Mouse (Mus musculus): ENCODE results near the gene Cbr1.
A peak's percentile ranks its signal among the peaks of the same experiment; 100 is the strongest.
"Not testable (repeated sequence)": the region's sequence is repeated elsewhere in the genome, so short reads cannot be mapped to it uniquely, and the experiment has no call there.

The Cbr1 gene

DNA sequence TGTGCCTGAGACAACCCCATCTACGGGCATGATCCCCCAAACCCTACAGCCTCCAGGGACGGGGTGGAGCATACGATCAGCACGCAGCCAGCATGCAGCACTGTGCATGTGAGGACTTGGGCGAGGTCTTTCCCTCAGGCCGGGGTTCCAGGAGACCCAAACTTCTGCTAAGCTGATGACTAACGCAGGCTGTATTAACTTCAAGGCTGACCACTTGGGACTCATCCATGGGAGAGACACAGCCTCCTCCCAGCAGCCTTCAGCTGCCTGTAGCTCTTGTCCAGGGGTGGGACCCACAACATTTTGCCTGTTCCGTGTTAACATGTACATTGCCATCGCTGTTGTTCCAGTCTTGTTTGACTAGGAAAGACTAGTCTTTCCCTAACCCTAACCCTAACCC lies 8.1 kb upstream of the Cbr1 start:
- DNase-seq (ENCODE audit: low read depth, low spot score) = no peak

DNA sequence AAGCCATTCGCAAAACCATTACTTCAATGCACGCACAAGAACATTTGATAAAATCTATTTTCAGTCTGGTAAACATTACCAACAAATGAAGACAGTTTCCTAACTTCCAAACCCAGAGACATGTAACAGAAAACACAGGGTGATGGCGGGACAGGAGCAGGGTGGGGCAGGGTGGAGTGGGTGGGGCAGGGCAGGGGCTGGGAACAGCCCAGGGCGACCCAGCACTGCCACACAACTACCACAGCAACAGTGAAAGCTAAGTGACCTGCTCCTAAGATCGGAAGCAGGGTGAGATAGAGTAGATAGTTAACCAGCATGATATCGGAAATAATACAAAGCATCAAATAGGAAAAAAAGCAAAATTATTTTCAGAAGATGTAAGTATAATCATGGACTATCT lies 6.2 kb upstream of the Cbr1 start:
- no peak for DNase-seq (ENCODE audit: low read depth, low spot score)

DNA sequence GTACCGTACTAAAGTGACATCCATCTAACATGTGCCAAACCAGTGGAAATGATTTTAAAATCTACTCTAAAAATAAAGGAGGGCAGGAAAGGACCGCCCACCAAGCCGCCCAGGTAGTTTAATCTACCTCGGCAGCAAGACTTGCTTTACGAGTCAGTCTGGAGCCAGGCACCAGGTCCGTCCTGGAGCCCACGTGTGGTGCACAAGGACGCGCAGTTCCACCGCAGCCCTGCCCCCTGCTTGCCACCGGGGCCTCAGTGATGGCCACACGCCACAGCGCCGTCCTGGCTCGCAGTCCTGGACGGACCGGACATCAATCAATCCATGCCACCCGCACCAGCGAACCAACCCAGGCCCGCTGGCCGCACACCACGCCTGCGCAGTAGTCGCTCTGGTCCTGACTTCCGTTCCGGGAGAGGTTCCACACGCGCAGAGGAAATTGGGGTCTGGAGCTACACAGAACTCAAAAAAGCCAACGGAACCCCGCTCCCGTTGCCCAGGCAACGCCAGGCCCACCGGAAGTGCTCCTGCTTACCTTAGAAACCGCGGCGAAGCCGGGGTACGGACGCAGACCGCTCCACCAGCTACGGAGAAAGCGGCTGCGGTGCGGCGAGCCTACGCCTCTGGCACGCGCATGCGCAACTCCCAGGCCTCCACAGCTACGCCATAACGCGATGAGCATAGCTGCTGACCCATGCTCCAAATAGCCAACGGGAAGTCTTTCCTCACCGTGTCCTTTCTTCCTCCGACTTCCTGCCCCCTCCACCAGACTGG lies 2.0 kb upstream of the Cbr1 start, which contains the start of gene Setd4:
Gene Setd4 (minus strand): TSS at position 625 of the 774 bp plus-strand sequence.
- DNase-seq (ENCODE audit: low read depth, low spot score) = peak; percentile 90

DNA sequence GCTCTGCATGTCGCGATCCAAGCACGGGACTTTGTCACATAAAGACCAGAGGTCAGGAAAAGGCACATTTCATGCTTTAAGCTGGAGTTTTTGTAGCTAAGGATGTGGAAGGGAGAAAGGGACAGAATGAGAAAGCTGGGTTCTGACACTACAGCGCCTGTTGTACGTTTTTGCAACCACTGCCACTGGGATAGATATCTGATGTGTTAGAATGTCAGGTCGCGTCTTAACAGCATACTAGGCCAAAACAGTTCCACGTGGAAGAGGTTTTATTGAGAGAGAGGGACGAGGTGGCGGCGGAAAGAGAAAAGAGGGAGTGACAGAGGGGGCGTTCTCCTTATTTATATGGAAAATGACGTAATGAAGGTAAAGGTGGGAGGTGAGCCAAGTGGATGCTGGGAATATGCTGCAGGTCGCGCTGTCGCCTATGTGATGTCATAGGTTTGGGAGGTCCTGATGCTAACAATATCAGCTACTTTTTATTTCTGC lies 1.1 kb upstream of the Cbr1 start:
- DNase-seq (ENCODE audit: low read depth, low spot score) = peak; percentile 19

DNA sequence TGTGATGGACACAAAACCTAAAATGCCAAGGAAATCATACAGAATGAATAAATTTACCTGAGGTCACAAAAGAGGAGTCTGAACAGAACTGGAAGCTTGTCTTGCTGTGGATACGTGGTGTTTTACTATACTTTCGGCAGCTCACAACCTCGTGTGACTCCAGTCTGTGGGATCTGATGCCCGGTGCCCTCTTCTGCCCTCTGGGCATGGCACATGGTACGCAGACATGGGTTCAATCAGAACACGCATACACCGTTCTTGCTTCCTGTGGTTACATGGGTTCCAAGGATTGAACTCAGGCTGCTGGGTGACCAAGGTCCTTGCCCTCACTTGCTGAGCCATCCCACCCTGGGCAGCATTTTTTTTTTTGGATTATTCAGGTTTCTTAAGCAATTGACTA lies 493 bp downstream of the Cbr1 start:
- DNase-seq (ENCODE audit: low read depth, low spot score) = no peak

DNA sequence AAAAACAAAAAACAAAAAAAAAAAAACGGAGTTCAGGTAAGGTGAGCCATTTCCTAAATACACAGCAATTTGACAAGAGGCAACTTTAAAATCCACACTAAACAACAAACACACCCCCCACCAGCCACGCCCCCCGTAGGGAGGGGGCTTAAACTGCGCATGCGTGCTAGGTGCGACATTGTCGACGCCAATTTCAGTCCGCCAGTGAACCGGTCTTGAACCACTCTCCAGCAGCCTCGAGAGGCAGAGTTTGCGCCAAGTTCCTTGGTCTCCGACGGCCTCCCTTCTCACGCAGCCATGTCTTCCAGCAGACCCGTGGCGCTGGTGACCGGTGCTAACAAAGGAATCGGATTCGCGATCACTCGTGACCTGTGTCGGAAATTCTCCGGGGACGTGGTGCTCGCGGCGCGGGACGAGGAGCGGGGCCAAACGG lies 2.0 kb downstream of the Cbr1 start:
- DNase-seq (ENCODE audit: low read depth, low spot score) = peak; percentile 91

DNA sequence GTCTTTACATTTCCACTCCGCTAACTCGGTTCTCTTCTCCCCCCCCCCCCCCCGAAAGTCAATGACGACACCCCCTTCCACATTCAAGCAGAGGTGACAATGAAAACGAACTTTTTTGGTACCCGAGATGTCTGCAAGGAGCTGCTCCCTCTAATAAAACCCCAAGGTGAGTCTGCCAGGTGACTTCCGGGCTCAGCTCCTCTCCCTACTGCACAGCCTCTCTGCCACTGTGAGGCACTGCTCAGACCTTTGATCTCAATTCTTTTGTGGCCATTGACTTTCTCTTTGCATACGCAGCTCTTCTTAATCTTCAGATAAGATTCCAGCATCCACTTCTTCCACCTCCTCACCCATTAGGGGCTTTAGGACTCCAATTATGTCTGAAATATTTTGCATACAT lies 3.1 kb downstream of the Cbr1 start:
- peak; percentile 44 for DNase-seq (ENCODE audit: low read depth, low spot score)

DNA sequence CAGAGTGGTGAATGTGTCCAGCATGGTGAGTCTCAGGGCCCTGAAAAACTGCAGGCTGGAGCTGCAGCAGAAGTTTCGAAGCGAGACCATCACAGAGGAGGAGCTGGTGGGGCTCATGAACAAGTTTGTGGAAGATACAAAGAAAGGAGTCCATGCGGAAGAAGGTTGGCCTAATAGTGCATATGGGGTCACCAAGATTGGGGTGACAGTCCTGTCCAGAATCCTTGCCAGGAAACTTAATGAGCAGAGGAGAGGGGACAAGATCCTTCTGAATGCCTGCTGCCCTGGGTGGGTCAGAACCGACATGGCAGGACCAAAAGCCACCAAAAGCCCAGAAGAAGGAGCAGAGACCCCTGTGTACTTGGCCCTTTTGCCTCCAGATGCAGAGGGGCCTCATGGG lies 4.1 kb downstream of the Cbr1 start:
- no peak for DNase-seq (ENCODE audit: low read depth, low spot score)

DNA sequence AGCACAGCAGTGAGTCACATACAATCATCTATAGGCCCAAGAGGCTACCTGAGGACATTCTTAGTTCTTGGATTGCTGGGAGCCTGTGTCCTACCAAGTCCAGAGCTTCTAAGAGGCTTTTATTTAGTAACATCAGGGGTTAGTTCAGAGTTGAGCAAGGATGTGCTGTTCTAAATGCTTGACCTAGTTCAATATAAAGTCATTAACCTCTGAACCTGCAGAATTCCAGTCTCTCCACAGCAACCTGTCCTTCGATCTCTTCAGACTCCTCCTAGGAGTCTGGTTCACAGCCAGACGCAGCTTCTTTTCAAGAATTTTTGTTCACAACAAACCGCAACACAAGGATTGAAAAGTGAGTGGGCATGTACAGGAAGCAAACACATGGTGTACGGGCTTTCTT lies 5.3 kb downstream of the Cbr1 start:
- no peak for DNase-seq (ENCODE audit: low read depth, low spot score)

DNA sequence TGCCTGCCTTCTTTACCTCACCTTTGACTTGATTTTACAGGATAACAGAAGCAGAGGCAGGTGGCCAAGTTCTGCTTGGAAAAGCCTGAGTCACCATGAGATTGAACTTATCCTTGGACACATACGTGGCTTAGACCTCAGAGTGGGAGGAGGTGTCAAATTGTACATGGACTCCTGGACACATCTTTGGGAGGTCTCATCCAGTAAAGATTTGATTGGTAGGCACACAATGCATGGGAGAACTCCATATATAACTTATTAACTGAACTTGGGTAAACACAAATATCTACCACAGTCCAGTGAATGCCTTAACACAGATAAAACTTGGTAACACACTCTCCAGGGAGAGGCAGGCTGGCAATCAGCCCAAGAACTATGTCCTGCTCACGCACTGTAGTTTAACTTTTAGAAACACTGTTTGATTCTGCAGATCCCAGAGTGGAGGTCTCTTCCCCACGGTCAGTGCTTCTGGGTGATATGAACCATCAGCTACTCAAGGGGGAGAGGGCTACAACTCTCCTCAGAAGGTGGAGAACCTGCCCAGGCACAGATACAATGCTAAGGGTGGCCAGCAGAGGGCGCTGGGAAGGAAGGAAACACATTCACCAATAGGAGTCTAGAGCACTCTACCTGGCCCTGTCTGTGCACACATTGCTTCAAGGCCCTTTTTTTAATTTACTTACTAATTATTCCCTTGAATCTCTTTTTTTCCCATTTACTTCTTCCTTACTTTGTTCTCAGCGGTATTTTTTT lies 9.6 kb downstream of the Cbr1 start:
- peak; percentile 68 for DNase-seq (ENCODE audit: low read depth, low spot score)

DNA sequence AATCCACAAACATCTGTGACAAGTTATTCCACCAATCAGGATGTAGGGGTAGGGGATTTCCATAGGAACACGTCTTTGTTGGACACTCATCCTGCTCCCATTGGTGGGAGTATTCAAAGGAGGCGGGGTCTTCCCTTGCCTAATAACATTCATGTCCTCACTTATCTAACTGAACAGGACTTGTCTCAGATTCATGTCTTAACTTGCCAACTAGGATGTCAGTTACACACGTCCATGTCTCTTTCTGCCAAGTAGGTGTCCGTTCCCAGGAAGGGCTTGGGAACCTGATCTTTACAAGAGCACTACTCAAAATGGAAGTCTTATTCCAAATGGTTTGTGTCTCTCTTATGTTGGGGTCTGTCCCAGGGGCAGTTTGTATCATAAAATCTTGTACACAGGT lies 18.1 kb downstream of the Cbr1 start:
- DNase-seq (ENCODE audit: low read depth, low spot score) = not testable (repeated sequence)

DNA sequence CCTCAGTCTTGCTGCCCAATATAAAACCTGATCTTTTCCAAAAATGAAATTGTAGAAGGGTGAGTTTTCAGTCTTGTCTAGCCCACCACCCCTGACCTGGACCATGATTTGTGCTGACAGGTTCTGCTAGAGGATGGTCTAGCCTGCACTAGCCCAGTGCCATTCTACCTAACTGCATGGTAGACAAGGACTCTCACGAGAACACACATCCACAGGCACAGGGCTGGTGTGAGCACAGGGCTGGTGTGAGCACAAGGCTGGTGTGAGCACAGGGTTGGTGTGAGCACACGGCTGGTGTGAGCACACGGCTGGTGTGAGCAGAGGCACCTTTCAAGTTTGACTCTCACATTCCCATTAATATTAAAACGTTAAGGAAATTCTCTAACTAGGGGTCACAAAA lies 19.0 kb downstream of the Cbr1 start:
- no peak for DNase-seq (ENCODE audit: low read depth, low spot score)

DNA sequence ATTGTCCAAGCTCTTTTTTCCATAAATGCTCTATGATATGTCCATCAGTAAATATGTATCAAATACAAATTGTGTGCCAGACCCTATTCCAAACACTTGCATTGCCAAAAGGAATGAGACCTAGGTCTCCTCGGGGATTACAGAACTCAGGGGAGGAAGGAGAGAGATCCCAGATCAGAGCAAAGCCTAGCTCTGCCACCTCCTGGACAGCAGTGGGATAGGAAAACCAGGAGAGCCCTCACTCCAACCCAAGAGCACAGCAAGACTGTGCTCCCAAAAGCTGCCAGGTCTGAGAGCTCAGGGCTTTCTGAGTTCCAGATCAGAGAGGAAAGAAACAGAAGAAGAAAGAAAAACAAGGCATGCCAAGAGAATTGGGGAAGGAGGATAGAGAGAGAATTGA lies 21.1 kb downstream of the Cbr1 start:
- no peak for DNase-seq (ENCODE audit: low read depth, low spot score)

DNA sequence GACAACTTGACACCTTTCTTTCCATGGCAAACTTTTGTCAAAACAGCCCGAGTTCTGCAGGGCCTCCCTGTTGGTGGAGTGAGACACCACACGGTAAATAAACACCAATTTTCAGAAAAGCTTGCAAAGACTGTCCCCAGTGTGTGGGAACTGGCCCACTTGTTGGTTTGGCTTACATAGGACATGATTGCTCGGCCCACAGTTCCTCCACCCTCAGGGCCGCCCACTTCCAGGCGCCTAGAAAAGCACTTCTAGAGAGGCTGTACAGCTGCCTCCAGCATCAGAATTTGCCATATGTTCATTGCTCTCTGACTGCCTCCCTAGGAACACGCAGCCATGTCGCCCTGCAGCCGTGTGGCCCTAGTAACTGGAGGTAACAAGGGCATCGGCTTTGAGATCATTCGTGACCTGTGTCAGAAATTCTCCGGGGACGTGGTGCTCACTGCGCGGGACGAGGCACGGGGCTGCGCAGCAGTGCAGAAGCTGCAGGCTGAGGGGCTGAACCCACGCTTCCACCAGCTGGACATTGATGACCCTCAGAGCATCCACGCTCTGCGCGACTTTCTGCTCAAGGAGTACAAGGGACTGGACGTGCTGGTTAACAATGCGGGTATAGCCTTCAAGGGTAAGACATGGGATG lies 22.2 kb downstream of the Cbr1 start, which contains the start of gene Gm5678:
Gene Gm5678 (plus strand): TSS at position 337 of the 640 bp plus-strand sequence.
- no peak for DNase-seq (ENCODE audit: low read depth, low spot score)

DNA sequence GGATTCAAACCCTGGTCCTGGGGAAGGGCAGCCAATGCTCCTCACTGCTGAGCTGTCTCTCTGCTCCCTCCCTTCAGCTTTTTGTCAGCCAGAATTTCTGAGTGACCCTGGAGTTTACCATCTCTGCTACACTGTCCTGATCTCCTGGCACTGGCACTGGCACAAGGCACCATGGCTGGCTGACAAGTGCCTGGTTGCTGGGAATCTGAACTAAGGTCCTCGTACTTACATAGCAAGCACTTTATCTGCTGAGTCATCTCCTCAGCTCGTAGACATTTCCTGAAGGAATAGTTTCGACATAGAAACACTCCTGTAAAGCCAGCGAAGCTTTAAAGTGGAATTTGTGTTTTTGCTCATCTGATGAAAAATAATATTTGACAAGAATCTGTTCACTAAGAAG lies 38.4 kb downstream of the Cbr1 start:
- no peak for DNase-seq (ENCODE audit: low read depth, low spot score)

DNA sequence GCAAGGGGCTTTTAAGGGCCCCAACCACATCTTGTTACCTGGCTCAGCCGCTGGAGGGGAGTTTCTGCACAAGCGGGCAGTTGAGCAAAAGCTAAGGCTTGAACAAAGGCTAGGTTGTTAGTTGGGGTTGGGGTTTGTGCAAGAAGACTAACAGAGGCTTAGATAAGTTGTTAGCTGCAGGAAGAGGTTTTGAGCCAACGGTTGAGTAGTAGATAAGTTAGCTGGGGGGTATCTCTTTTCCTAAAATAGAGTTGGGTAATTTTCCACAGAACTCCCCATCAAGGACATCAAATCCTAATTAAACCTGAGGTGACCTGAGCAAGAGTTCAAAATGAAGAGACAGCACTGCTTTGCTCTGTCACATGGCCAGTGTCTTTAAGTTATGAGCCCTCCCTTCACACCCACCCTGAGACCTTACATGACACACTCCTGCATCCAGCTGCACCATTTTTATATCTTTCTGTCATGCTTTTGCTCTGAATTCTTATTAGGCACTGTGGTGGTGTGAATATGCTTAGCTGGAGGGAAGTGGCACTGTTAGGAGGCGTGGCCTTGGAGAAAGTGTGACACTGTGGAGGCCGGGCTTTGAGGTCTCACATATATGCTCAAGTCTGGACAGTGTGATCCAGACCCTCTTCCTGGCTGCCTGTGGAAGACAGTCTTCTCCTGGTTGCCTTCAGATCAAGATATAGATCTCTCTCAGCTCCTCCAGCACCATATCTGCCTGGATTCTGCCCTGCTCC lies 43.0 kb downstream of the Cbr1 start:
- DNase-seq (ENCODE audit: low read depth, low spot score) = no peak
